Mouse (Mus musculus) midbrain, embryonic 11.5 days (tissue): ENCODE measurements around the gene Rpl18a. TPM values are rescaled to one million over a fixed set of nuclear protein-coding genes. Genes with fewer than 3 reads are reported as not detected.

Experiments used
- ATAC-seq: fragments of 200-750 bp; cut with Nextera tagmentation; 2 replicates; pipeline ENCODE4 v1.8.0; 2017; ENCODE audit warnings: moderate TSS enrichment, moderate library complexity; ENCODE audit not compliant: low FRiP score
- DNase-seq: peaks from one replicate; pipeline ENCODE4 v3.0.0; 2015; ENCODE audit warnings: low spot score; ENCODE audit errors: missing footprints
- H3K27ac ChIP-seq: fragments of 300-500 bp; sonication (generic); 2 replicates; pipeline ENCODE4 v1.5.1; 2014; ENCODE audit warnings: low read depth, low read length
- H3K27me3 ChIP-seq: fragments of 300-500 bp; sonication (generic); 2 replicates; pipeline ENCODE4 v1.6.1; 2014; ENCODE audit warnings: mild to moderate bottlenecking, low read length, moderate library complexity, mixed read lengths; ENCODE audit not compliant: control insufficient read depth, insufficient read depth
- H3K36me3 ChIP-seq: fragments of 300-500 bp; sonication (generic); 2 replicates; pipeline ENCODE4 v1.6.1; 2014; ENCODE audit warnings: mild to moderate bottlenecking, low read length, moderate library complexity, mixed read lengths; ENCODE audit not compliant: control insufficient read depth, insufficient read depth
- H3K4me1 ChIP-seq: fragments of 300-500 bp; sonication (generic); 2 replicates; pipeline ENCODE4 v1.6.1; 2014; ENCODE audit warnings: low read length; ENCODE audit not compliant: control insufficient read depth, insufficient read depth
- H3K4me2 ChIP-seq: fragments of 300-500 bp; sonication (generic); 2 replicates; pipeline ENCODE4 v1.6.1; 2014; ENCODE audit warnings: mild to moderate bottlenecking, moderate library complexity
- H3K4me3 ChIP-seq: fragments of 300-500 bp; sonication (generic); 2 replicates; pipeline ENCODE4 v1.5.1; 2014; ENCODE audit warnings: low read depth, low read length
- H3K9ac ChIP-seq: fragments of 300-500 bp; sonication (generic); 2 replicates; pipeline ENCODE4 v1.6.1; 2014; ENCODE audit warnings: low read length
- H3K9me3 ChIP-seq: fragments of 300-500 bp; sonication (generic); 2 replicates; pipeline ENCODE4 v1.6.1; 2016; ENCODE audit warnings: low read length; ENCODE audit not compliant: control insufficient read depth
- WGBS: fragments of 180-500 bp; shearing (Covaris S2); extraction: QIAGEN DNeasy Blood & Tissue Kit; methylation state at CpG from one replicate; pipeline ENCODE4 v1.1.7; 2014; 5-methylcytosine and 5-hydroxymethylcytosine counted together
- microRNA counts: library from miRNA; unstranded; fragments of <30 nt; microRNA quantifications from one replicate; lab custom pipeline; 2015
- microRNA-seq: library from miRNA; unstranded; fragments of <30 nt; microRNA quantifications from one replicate; pipeline ENCODE4, GENCODE M21; 2017
- polyA plus RNA-seq: library from polyadenylated mRNA; unstranded; fragments of >200 nt; fragmentation: Nextera tagmentation; extraction: Ambion mirVana; gene quantifications from 2 replicates; pipeline ENCODE4 v1.2.1, GENCODE M21; 2014

The Rpl18a gene
- polyA plus RNA-seq, 1 experiment from 2014 or later, result 3,086 TPM

- DNase-seq (no peak), ATAC-seq (no peak)
- H3K9me3 ChIP-seq, result no peaks in the 10 kb centered on the region
- no peak overlapping the region for H3K4me2 ChIP-seq
- H3K36me3 ChIP-seq, result no peaks in the 10 kb centered on the region; the same call in 1 of the 2 replicates
- no peak overlapping the region for H3K4me3 ChIP-seq
- WGBS, result 80% methylated on average over 7 of the region's 7 CpGs
- no peaks in the 10 kb centered on the region; the same call in 1 of the 2 replicates for H3K27me3 ChIP-seq
- peaks cover 4% of the 10 kb centered on the region; the same call in 1 of the 2 replicates for H3K4me1 ChIP-seq
- no peak overlapping the region for H3K27ac ChIP-seq
- H3K9ac ChIP-seq, result no peak overlapping the region
Observed at GRCm38 (mm10) chr8:70850132-70850845, 46.9 kb downstream of the Rpl18a start.

- Histone ChIP-seq H3K9ac (no peak overlapping the region), H3K27me3 (no peaks in the 10 kb centered on the region; the same call in 1 of the 2 replicates), H3K4me2 (no peak overlapping the region), H3K36me3 (no peaks in the 10 kb centered on the region), H3K27ac (no peak overlapping the region), H3K9me3 (no peaks in the 10 kb centered on the region), H3K4me1 (no peaks in the 10 kb centered on the region), H3K4me3 (no peak overlapping the region)
- ATAC-seq, result no peak
- no peak for DNase-seq
- 85% methylated on average over 3 of the region's 3 CpGs for WGBS
Observed at GRCm38 (mm10) chr8:70849333-70849990, 47.8 kb downstream of the Rpl18a start.

- WGBS, result 53% methylated on average over 15 of the region's 15 CpGs
- H3K4me2 ChIP-seq, result no peak overlapping the region
- no peaks in the 10 kb centered on the region for H3K9me3 ChIP-seq
- no peaks in the 10 kb centered on the region for H3K4me1 ChIP-seq
- H3K27ac ChIP-seq, result no peak overlapping the region
- no peak overlapping the region for H3K4me3 ChIP-seq
- DNase-seq (no peak), ATAC-seq (no peak)
- no peak overlapping the region for H3K9ac ChIP-seq
- no peaks in the 10 kb centered on the region for H3K27me3 ChIP-seq
- H3K36me3 ChIP-seq, result no peaks in the 10 kb centered on the region
Observed at GRCm38 (mm10) chr8:70846371-70847154, 50.6 kb downstream of the Rpl18a start.

GRCm38 (mm10) chr8:70845108-70845507, 52.1 kb downstream of the Rpl18a start:
- H3K4me2 ChIP-seq, result no peak overlapping the region
- H3K27ac ChIP-seq, result no peak overlapping the region
- H3K27me3 ChIP-seq, result no peaks in the 10 kb centered on the region
- 43% methylated on average over 5 of the region's 5 CpGs for WGBS
- no peak overlapping the region for H3K4me3 ChIP-seq
- DNase-seq (no peak), ATAC-seq (no peak)
- H3K9me3 ChIP-seq, result no peaks in the 10 kb centered on the region
- no peaks in the 10 kb centered on the region for H3K4me1 ChIP-seq
- H3K36me3 ChIP-seq, result no peaks in the 10 kb centered on the region
- no peak overlapping the region for H3K9ac ChIP-seq

MicroRNA genes within 50 kb of the gene (microRNA counts, 519-probe panel; counts per million panel counts)
- not detected for microRNA mmu-miR-1969 (lab: Ali Mortazavi, UCI)

Small RNA genes lying within 50 kb of the gene (microRNA-seq; reads per million reads assigned to microRNA genes)
- gene Mir1969 (12.9 reads per million, percentile 33 among the genes with 10 or more reads in this experiment), gene Mir7067 (1.1 reads per million)

Other genes with a start within 250 kb of the Rpl18a start
- 103 and 108 TPM in 2 replicates for gene Pgpep1, start 237.0 kb downstream of the Rpl18a start, polyA plus RNA-seq
- gene Lsm4, start 224.2 kb downstream of the Rpl18a start, polyA plus RNA-seq, result 305 and 326 TPM in 2 replicates
- gene Jund, start 198.5 kb downstream of the Rpl18a start, polyA plus RNA-seq, result 119 and 138 TPM in 2 replicates
- 0.04 TPM in 1 of 2 replicates, not detected in the other for gene Iqcn, start 194.0 kb downstream of the Rpl18a start, polyA plus RNA-seq
- not detected in 2 replicates for gene Gm3336, start 178.9 kb downstream of the Rpl18a start, polyA plus RNA-seq
- gene Pde4c, start 173.7 kb downstream of the Rpl18a start, polyA plus RNA-seq, result 0.16 TPM in 1 of 2 replicates, not detected in the other
- gene Rab3a, start 142.7 kb downstream of the Rpl18a start, polyA plus RNA-seq, result 56.6 and 66.1 TPM in 2 replicates
- 28.3 and 29.6 TPM in 2 replicates for gene Mpv17l2, start 136.5 kb downstream of the Rpl18a start, polyA plus RNA-seq
- 25.4 and 30.2 TPM in 2 replicates for gene Pik3r2, start 120.7 kb downstream of the Rpl18a start, polyA plus RNA-seq
- 9.1 and 10.1 TPM in 2 replicates for gene Mast3, start 92.4 kb downstream of the Rpl18a start, polyA plus RNA-seq
- gene Il12rb1, start 89.0 kb downstream of the Rpl18a start, polyA plus RNA-seq, result 0.38 TPM in 1 of 2 replicates, not detected in the other
- gene Arrdc2, start 57.7 kb downstream of the Rpl18a start, polyA plus RNA-seq, result 7.1 and 8.0 TPM in 2 replicates
- 10.9 and 12.4 TPM in 2 replicates for gene Kcnn1, start 34.2 kb downstream of the Rpl18a start, polyA plus RNA-seq
- 161 and 166 TPM in 2 replicates for gene Ccdc124, start 23.5 kb downstream of the Rpl18a start, polyA plus RNA-seq
- 0.61 and 0.77 TPM in 2 replicates for gene Slc5a5, start 4.7 kb downstream of the Rpl18a start, polyA plus RNA-seq
- gene Map1s, start 8.5 kb upstream of the Rpl18a start, polyA plus RNA-seq, result 31.2 and 35.4 TPM in 2 replicates